Mouse (Mus musculus): Measurements from ENCODE around the gene Gm10320.

GRCm38 (mm10) chr13:98470321-98470720 is 21.5 kb downstream of the Gm10320 start:
- TF ChIP-seq POU5F1 (IDR thresholded peaks at IDR 0.05; ENCODE audit: borderline replicate concordance, low read length) (no peak), CTCF (conservative IDR thresholded peaks at IDR 0.05; ENCODE audit: low read length) (no peak)
